Mouse (Mus musculus) embryonic facial prominence, embryonic 14.5 days (tissue): ENCODE results near the gene Sh3tc1. TPM values are rescaled to one million over a fixed set of nuclear protein-coding genes. Genes with fewer than 3 reads are reported as not detected.

Experiments
- ATAC-seq: fragments of 200-750 bp; cut with Nextera tagmentation; 2 replicates; pipeline ENCODE4 v1.8.0; 2017; ENCODE audit warnings: low read depth, moderate number of reproducible peaks, moderate TSS enrichment
- DNase-seq: peaks from one replicate; pipeline ENCODE4 v3.0.0-alpha.2; 2015; ENCODE audit warnings: low spot score
- H3K27ac ChIP-seq: fragments of 300-500 bp; sonication (generic); replicated peaks from 2 replicates; pipeline ENCODE4 v1.5.1; 2014; ENCODE audit warnings: low read depth, mild to moderate bottlenecking, low read length, moderate library complexity
- H3K27me3 ChIP-seq: fragments of 300-500 bp; sonication (generic); replicated peaks from 2 replicates; pipeline ENCODE4 v1.6.1; 2014; ENCODE audit warnings: low read length; ENCODE audit not compliant: control insufficient read depth, insufficient read depth
- H3K36me3 ChIP-seq: fragments of 300-500 bp; sonication (generic); 2 replicates; pipeline ENCODE4 v1.6.1; 2014; ENCODE audit warnings: low read length, mixed read lengths; ENCODE audit not compliant: control insufficient read depth, insufficient read depth
- H3K4me1 ChIP-seq: fragments of 300-500 bp; sonication (generic); 2 replicates; pipeline ENCODE4 v1.6.1; 2014; ENCODE audit warnings: antibody characterized with exemption, low read length; ENCODE audit not compliant: control insufficient read depth, insufficient read depth
- H3K4me2 ChIP-seq: fragments of 300-500 bp; sonication (generic); 2 replicates; pipeline ENCODE4 v1.6.1; 2014; ENCODE audit warnings: low read depth, mild to moderate bottlenecking, low read length, moderate library complexity, mixed read lengths
- H3K4me3 ChIP-seq: fragments of 300-500 bp; sonication (generic); 2 replicates; pipeline ENCODE4 v1.5.1; 2014; ENCODE audit warnings: low read depth, mild to moderate bottlenecking, low read length
- H3K9ac ChIP-seq: fragments of 300-500 bp; sonication (generic); 2 replicates; pipeline ENCODE4 v1.6.1; 2014; ENCODE audit warnings: low read depth, mild to moderate bottlenecking, low read length, moderate library complexity, mixed read lengths
- H3K9me3 ChIP-seq: fragments of 300-500 bp; sonication (generic); 2 replicates; pipeline ENCODE4 v1.6.1; 2016; ENCODE audit warnings: low read length; ENCODE audit not compliant: control insufficient read depth
- WGBS: fragments of 180-500 bp; shearing (Covaris S2); extraction: QIAGEN DNeasy Blood & Tissue Kit; methylation state at CpG from one replicate; pipeline ENCODE4 v1.1.7; 2014; 5-methylcytosine and 5-hydroxymethylcytosine counted together
- polyA plus RNA-seq: library from polyadenylated mRNA; unstranded; fragments of >200 nt; fragmentation: Nextera tagmentation; extraction: Ambion mirVana; gene quantifications from 2 replicates; pipeline ENCODE4 v1.2.1, GENCODE M21; 2014

Gene Sh3tc1
- polyA plus RNA-seq, 1 experiment from 2014 or later: 5.1 TPM

DNA sequence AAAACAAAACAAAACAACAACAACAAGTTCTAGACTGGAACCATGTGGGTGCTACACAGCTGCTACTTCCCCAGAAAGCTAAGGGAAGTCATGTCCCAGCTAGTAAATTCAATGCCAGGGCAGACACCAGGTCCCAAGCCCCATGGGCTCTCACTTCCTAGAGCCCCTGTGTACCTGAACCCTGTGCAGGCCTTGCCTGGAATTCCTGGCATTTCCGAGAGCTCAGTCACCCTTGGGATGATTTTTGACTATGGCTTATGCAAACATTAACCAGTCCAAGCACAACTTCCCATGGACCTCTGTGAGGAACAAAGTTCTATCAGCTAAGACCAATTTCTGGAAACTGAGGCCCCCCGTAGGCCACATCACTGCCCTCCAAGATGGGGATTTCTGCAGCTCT is 6.3 kb downstream of the Sh3tc1 start:
- no peak overlapping the region for H3K4me3 ChIP-seq
- no peaks in the 10 kb centered on the region for H3K9me3 ChIP-seq
- H3K36me3 ChIP-seq: no peaks in the 10 kb centered on the region
- H3K27me3 ChIP-seq: no peaks in the 10 kb centered on the region; the same call in 1 of the 2 replicates
- H3K4me2 ChIP-seq: no peak overlapping the region
- no peak for ATAC-seq
- no peak for DNase-seq
- no peak overlapping the region for H3K27ac ChIP-seq
- H3K4me1 ChIP-seq: no peaks in the 10 kb centered on the region
- WGBS: 57% methylated on average over 2 of the region's 2 CpGs
- H3K9ac ChIP-seq: no peak overlapping the region

DNA sequence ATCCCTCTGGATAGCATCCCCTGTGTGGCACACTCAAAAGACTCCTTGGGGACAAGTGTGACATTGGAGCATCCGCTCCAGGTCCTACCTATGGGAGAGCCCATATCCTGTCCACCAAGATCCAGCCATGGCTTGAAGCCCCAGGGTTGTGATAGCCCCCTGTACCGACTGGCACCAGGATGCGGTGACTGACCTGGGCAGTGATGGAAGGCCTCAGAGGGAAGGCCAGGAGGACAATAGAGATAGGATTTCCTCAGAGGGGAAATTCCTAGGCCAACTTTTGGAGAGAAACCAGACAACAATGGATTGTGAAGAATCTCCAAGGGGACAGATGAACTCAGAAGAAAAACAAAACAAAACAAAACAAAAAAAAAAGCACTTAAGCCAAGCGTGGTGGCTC is 8.8 kb downstream of the Sh3tc1 start:
- no peaks in the 10 kb centered on the region for H3K4me1 ChIP-seq
- no peak for DNase-seq
- no peaks in the 10 kb centered on the region for H3K9me3 ChIP-seq
- 0 out of 2 replicates have a peak overlapping the region, but pooled peaks have one; percentile 13 for H3K27ac ChIP-seq
- H3K4me3 ChIP-seq: no peak overlapping the region
- no peak overlapping the region for H3K9ac ChIP-seq
- no peak overlapping the region for H3K4me2 ChIP-seq
- H3K36me3 ChIP-seq: no peaks in the 10 kb centered on the region
- no peak for ATAC-seq
- no peaks in the 10 kb centered on the region; the same call in 1 of the 2 replicates for H3K27me3 ChIP-seq
- 83% methylated on average over 4 of the region's 4 CpGs for WGBS

DNA sequence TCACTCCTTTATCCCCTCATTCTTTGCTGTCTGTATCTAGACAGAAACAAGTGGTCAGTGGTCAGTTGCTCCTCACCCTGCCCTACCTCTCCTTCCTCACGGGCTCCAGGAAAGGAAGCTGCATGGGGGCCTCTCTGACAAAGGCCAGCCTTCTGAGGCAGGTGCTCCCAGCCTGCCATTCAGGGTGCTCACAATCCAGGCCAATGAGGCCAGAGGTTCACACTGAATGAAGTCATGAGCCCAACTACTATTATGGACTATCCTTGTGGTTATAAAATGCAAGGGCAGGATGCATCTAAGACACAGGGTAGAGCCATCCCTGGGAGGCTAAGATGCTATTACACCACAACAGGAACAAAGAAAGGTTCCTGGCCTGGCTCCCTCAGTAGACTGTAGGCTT is 9.2 kb downstream of the Sh3tc1 start:
- Histone ChIP-seq H3K36me3 (no peaks in the 10 kb centered on the region), H3K9ac (no peak overlapping the region), H3K27me3 (no peaks in the 10 kb centered on the region; the same call in 1 of the 2 replicates), H3K9me3 (no peaks in the 10 kb centered on the region), H3K27ac (0 out of 2 replicates have a peak overlapping the region, but pooled peaks have one; percentile 13), H3K4me1 (no peaks in the 10 kb centered on the region), H3K4me2 (no peak overlapping the region), H3K4me3 (no peak overlapping the region)
- WGBS: 67% methylated on average over 1 of the region's 1 CpGs
- ATAC-seq: no peak
- DNase-seq: no peak

DNA sequence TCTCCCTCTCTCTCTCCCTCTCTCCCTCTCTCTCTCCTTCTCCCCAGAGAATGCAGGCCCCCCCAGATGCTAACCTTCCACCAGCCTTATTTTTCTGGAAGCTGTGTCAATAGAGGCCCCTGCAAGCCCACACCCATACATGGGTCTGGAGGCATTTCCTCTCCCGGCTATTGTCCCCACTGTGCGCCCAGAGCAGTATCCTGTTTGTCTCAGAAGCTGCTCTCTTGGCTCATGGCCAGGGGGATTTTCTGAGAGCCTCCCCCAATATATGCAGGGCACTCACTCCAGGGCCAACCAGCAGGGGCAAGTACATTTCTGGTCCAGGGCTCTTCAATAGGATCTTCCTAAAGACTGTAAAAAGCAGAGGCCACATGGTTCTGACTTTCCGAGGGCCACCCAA is 9.9 kb downstream of the Sh3tc1 start:
- peak; percentile 55 for DNase-seq
- H3K27ac ChIP-seq: no peak overlapping the region; the same call in 1 of the 2 replicates
- ATAC-seq: 0 out of 2 replicates have a peak, but pooled peaks have one; percentile 39
- H3K4me2 ChIP-seq: no peak overlapping the region
- H3K27me3 ChIP-seq: no peaks in the 10 kb centered on the region; the same call in 1 of the 2 replicates
- no peaks in the 10 kb centered on the region for H3K9me3 ChIP-seq
- no peaks in the 10 kb centered on the region for H3K4me1 ChIP-seq
- no peaks in the 10 kb centered on the region for H3K36me3 ChIP-seq
- H3K9ac ChIP-seq: no peak overlapping the region
- no peak overlapping the region for H3K4me3 ChIP-seq
- 74% methylated on average over 3 of the region's 3 CpGs for WGBS

DNA sequence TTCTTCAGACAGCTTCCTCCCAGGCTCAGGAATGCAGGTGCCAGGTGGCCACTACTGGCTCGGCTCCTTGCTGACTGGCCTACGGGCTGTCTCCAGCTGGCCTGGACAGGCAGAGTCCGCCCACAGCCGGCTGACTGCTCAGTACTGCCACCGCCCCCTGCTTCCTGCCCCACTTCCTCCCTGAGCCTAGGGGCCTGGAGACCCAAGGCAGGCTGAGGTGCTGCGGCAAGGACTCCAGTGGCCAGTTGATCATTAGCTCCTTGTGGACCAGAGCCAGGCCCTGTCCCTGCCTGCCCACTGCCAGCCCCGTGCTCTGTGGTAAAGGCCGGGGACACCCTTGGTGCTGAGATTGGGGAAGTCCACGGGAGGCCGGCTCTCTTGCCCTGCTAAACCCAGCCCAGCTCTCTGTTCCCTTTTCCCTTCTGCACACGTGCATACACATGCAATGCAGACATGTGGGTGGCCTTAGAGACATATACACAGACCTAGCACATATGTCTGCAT is 10.8 kb downstream of the Sh3tc1 start:
- Histone ChIP-seq H3K9ac (no peak overlapping the region), H3K4me1 (no peaks in the 10 kb centered on the region), H3K27ac (peak overlapping the region; percentile 31), H3K9me3 (no peaks in the 10 kb centered on the region), H3K36me3 (no peaks in the 10 kb centered on the region), H3K4me2 (peak overlapping the region; percentile 10; the same call in 1 of the 2 replicates), H3K27me3 (no peaks in the 10 kb centered on the region), H3K4me3 (peak overlapping the region; percentile 3; the same call in 1 of the 2 replicates)
- peak; percentile 68; the same call in 1 of the 2 replicates for ATAC-seq
- WGBS: 39% methylated on average over 10 of the region's 11 CpGs
- peak; percentile 55 for DNase-seq

DNA sequence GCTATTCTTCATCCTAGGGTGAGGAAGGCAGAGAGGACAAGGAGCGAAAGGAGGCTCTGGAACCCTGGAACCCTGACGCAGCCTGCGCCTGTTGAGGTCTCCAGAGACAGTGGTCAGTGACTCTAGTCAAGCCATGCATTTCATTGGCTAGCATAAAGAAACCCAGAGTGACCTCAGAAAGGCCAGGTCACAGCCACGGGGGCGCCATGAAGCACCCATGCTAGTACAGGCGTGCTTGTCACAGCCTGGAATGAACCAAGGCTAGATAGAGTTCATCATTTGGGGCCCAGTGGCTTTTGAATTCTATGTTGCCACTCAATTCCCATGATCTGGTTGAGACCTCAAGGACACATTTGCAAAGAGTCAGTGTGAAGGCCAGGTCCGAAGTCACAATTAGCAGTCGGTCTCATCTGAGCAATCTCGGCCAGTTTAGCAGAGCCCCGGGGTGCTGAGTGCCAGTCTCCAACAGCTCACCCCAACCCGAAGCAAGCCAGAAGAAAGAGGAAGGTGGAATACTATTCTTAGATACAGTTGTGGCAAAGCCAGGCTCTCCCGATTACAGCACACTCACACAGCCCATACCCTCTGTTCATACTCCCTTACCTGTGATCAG is 11.3 kb downstream of the Sh3tc1 start:
- H3K4me1 ChIP-seq: no peaks in the 10 kb centered on the region
- no peaks in the 10 kb centered on the region for H3K27me3 ChIP-seq
- no peak overlapping the region for H3K27ac ChIP-seq
- H3K4me3 ChIP-seq: peak overlapping the region; percentile 3; the same call in 1 of the 2 replicates
- no peak for DNase-seq
- no peak for ATAC-seq
- H3K4me2 ChIP-seq: peak overlapping the region; percentile 10; the same call in 1 of the 2 replicates
- 81% methylated on average over 12 of the region's 12 CpGs for WGBS
- H3K9ac ChIP-seq: no peak overlapping the region
- H3K9me3 ChIP-seq: no peaks in the 10 kb centered on the region
- H3K36me3 ChIP-seq: no peaks in the 10 kb centered on the region

DNA sequence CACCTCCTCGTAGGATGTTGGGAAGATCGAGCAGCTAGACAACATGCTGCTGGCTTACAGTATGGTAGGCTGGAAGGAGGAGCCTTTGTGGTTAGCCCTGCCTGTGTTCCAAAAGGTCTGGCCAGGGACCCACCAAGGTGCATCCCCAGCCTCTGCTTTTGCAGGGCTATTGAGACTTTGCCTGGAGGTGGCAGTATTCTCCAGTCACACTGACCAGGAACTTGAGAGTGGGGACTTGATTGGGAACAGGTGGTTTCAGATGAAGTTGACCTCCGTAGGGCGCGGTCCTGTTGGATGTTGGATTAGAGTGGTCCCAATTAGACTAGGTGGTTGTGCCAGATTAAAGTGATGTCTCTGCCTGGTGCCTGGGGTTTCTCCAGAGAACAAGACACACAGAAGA is 12.3 kb downstream of the Sh3tc1 start:
- ATAC-seq (no peak), DNase-seq (no peak)
- H3K9me3 ChIP-seq: no peaks in the 10 kb centered on the region
- no peaks in the 10 kb centered on the region for H3K36me3 ChIP-seq
- no peaks in the 10 kb centered on the region for H3K4me1 ChIP-seq
- no peak overlapping the region for H3K27ac ChIP-seq
- H3K4me3 ChIP-seq: no peak overlapping the region
- WGBS: 77% methylated on average over 5 of the region's 5 CpGs
- H3K27me3 ChIP-seq: no peaks in the 10 kb centered on the region
- no peak overlapping the region for H3K9ac ChIP-seq
- H3K4me2 ChIP-seq: no peak overlapping the region

DNA sequence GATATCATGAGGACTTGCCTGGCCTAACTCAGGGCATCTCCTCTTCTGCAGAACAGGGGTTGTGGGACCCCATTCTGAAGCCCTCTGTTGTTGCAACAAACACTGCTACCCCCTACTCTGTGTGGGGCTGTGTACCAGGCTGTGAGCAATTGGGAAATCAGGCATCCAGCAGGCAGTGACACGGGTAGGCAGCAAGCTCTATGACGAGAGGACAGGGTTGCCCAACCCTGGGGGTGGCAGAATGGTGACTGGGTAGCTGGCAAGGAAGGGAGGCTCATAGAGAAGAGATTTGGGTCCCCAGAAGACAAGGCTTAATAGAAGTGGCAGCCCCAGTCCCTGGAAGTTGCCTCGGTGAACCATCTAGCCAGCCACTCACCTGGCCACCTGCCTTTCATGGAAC is 13.9 kb downstream of the Sh3tc1 start:
- Histone ChIP-seq H3K36me3 (no peaks in the 10 kb centered on the region), H3K9me3 (no peaks in the 10 kb centered on the region), H3K4me1 (no peaks in the 10 kb centered on the region), H3K27ac (no peak overlapping the region), H3K4me3 (no peak overlapping the region), H3K27me3 (no peaks in the 10 kb centered on the region), H3K9ac (no peak overlapping the region), H3K4me2 (no peak overlapping the region)
- ATAC-seq (no peak), DNase-seq (no peak)
- WGBS: 78% methylated on average over 3 of the region's 3 CpGs

DNA sequence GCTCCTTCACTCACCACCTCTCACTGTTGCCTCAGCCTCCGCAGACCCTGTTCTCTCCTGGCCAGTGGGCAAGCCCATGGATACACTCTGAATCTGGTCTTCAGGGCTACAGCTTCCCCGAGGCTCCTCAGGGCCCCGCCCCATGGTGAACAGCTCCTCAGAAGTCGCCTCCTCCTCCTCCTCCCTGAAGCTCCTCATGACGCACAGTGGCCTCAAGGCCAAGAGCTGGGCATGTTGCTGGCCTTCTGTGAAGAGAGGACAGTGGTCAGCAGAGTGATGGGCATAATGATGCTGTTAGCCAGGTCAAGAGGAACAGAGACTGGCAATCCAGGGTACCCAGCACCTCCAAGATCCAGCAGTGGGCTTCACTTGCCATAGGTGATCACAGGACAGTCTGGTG is 15.9 kb downstream of the Sh3tc1 start:
- H3K4me2 ChIP-seq: no peak overlapping the region
- WGBS: 66% methylated on average over 5 of the region's 5 CpGs

More for the DNA sequence above, 15.9 kb downstream of the Sh3tc1 start:
- DNase-seq (no peak), ATAC-seq (no peak)
- Histone ChIP-seq H3K36me3 (no peaks in the 10 kb centered on the region), H3K9ac (no peak overlapping the region), H3K9me3 (no peaks in the 10 kb centered on the region), H3K27ac (no peak overlapping the region), H3K27me3 (no peaks in the 10 kb centered on the region), H3K4me1 (no peaks in the 10 kb centered on the region), H3K4me3 (no peak overlapping the region)
